Comparison of ENCODE assay signal across 23 mouse cellular contexts in the genomic region with DNA sequence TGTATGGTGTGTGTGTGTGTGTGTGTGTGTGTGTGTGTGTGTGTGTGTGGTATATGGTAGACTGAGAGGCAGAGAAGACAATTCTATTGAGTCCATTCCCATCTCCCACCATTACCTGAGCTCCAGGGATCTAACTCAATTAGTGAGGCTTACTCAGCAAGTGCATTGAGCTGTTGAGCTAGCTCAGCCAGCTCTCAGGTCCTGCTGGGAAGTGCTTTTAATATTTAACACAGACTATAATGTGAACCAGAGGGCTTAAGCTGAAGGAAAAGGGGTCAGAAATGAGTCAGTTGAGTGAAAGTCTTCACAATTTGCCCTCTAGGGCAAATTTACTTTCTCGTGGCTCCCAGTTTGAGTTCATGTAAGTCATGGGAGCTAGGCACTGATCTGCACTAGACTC.
"Had no signal": no experiment of that assay in that cellular context is flagged by ENCODE, and none has a peak within 500 bp of the region (broad histone marks: within the 10 kb centered on the region; RNA-seq: fewer than 3 reads in every experiment).

No protein-coding gene starts in this region.

- H3K9ac ChIP-seq: heart, embryonic 13.5 days; heart, embryonic 15.5 days; hindbrain, embryonic 13.5 days; hindbrain, embryonic 15.5 days; limb, embryonic 13.5 days; limb, embryonic 15.5 days; liver, embryonic 12.5 days; liver, embryonic 14.5 days had no signal

- H3K4me2 ChIP-seq: heart, embryonic 11.5 days; heart, embryonic 13.5 days; heart, embryonic 15.5 days; hindbrain, embryonic 13.5 days; hindbrain, embryonic 15.5 days; limb, embryonic 13.5 days; limb, embryonic 15.5 days; liver, embryonic 12.5 days had no signal

- H3K27me3 ChIP-seq: heart, embryonic 13.5 days; heart, embryonic 15.5 days; hindbrain, embryonic 13.5 days; hindbrain, embryonic 15.5 days; limb, embryonic 13.5 days; limb, embryonic 15.5 days; liver, embryonic 12.5 days had no signal

- H3K27ac ChIP-seq: heart, adult 2 months; heart, embryonic 13.5 days; heart, embryonic 15.5 days; hindbrain, embryonic 13.5 days; hindbrain, embryonic 15.5 days; hindbrain, postnatal 0 days; limb, embryonic 13.5 days; limb, embryonic 15.5 days; liver, embryonic 12.5 days; liver, embryonic 14.5 days had no signal

- H3K36me3 ChIP-seq: heart, embryonic 13.5 days; heart, embryonic 15.5 days; hindbrain, embryonic 13.5 days; hindbrain, embryonic 15.5 days; limb, embryonic 13.5 days; limb, embryonic 15.5 days; liver, embryonic 12.5 days had no signal

- H3K4me3 ChIP-seq: heart, adult 2 months; heart, embryonic 13.5 days; heart, embryonic 15.5 days; hindbrain, embryonic 13.5 days; hindbrain, embryonic 15.5 days; limb, embryonic 13.5 days; limb, embryonic 15.5 days; liver, embryonic 12.5 days had no signal

- H3K4me1 ChIP-seq: hindbrain, embryonic 13.5 days; limb, embryonic 13.5 days; limb, embryonic 15.5 days; liver, embryonic 12.5 days had no signal

- ATAC-seq: hindbrain, postnatal 0 days; intestine, embryonic 16.5 days; liver, embryonic 12.5 days had no signal

- DNase-seq: gastrocnemius, postnatal 14 days; gastrocnemius, postnatal 36 days; heart, adult 2 months; heart, postnatal 14 days; heart, postnatal 36 days; kidney, adult 11 months; kidney, adult 2 months; kidney, adult 9 months; kidney, postnatal 36 days; layer of hippocampus, adult 9-11 months; layer of hippocampus, postnatal 36 days; left cerebral cortex, postnatal 4 days had no signal

- H3K9me3 ChIP-seq: heart, embryonic 13.5 days; heart, embryonic 15.5 days; hindbrain, embryonic 13.5 days; hindbrain, embryonic 15.5 days; limb, embryonic 15.5 days had no signal
